Mouse (Mus musculus): ENCODE results near the gene Mrps12.
"Not testable (repeated sequence)": the region's sequence is repeated elsewhere in the genome, so short reads cannot be mapped to it uniquely, and the experiment has no call there.

Gene Mrps12

GRCm38 (mm10) chr7:28709454-28709853, 32.2 kb downstream of the Mrps12 start:
- DNase-seq (ENCODE audit: low read depth, low spot score), result no peak

GRCm38 (mm10) chr7:28702601-28703143, 38.9 kb downstream of the Mrps12 start:
- no peak for DNase-seq (ENCODE audit: low read depth, low spot score)

GRCm38 (mm10) chr7:28701306-28701705, 40.3 kb downstream of the Mrps12 start:
- DNase-seq (ENCODE audit: low read depth, low spot score), result not testable (repeated sequence)

- DNase-seq (ENCODE audit: low read depth, low spot score), result no peak
Observed at GRCm38 (mm10) chr7:28700269-28700668, 41.4 kb downstream of the Mrps12 start.

- DNase-seq (ENCODE audit: low read depth, low spot score), result no peak
Observed at GRCm38 (mm10) chr7:28697277-28697676, 44.3 kb downstream of the Mrps12 start.

- no peak for DNase-seq (ENCODE audit: low read depth, low spot score)
Observed at GRCm38 (mm10) chr7:28694966-28695511, 46.6 kb downstream of the Mrps12 start.

- DNase-seq (ENCODE audit: low read depth, low spot score), result peak; percentile 40
Observed at GRCm38 (mm10) chr7:28694423-28694822, 47.2 kb downstream of the Mrps12 start.

GRCm38 (mm10) chr7:28693321-28693966, 48.2 kb downstream of the Mrps12 start:
- peak; percentile 61 for DNase-seq (ENCODE audit: low read depth, low spot score)

- no peak for DNase-seq (ENCODE audit: low read depth, low spot score)
Observed at GRCm38 (mm10) chr7:28692545-28693320, 48.9 kb downstream of the Mrps12 start, which contains the start of gene Fbxo27. Gene Fbxo27 (plus strand): TSS chr7:28692849.

GRCm38 (mm10) chr7:28691075-28691474, 50.5 kb downstream of the Mrps12 start:
- no peak for DNase-seq (ENCODE audit: low read depth, low spot score)
